Mouse (Mus musculus): ENCODE measurements at regions not wholly inside any gene's neighbourhood (a gene's known extent, or its start where the extent isn't known, plus 50 kb on each side); places are given as distances from the start of the nearest gene placed in this dataset.

- TF ChIP-seq CTCF (IDR thresholded peaks at IDR 0.05; ENCODE audit: borderline replicate concordance, insufficient read depth, low read length): no peak
- TF ChIP-seq POLR2A (IDR thresholded peaks at IDR 0.05; ENCODE audit: low read depth, low read length): no peak
Measured at GRCm38 (mm10) chr10:44627431-44627830, 99.1 kb upstream of the Prdm1 start.

All from embryonic fibroblast, embryonic 13.5 days (primary cell).